Mouse (Mus musculus): ENCODE measurements around the gene Dennd4a.

Gene Dennd4a

DNA sequence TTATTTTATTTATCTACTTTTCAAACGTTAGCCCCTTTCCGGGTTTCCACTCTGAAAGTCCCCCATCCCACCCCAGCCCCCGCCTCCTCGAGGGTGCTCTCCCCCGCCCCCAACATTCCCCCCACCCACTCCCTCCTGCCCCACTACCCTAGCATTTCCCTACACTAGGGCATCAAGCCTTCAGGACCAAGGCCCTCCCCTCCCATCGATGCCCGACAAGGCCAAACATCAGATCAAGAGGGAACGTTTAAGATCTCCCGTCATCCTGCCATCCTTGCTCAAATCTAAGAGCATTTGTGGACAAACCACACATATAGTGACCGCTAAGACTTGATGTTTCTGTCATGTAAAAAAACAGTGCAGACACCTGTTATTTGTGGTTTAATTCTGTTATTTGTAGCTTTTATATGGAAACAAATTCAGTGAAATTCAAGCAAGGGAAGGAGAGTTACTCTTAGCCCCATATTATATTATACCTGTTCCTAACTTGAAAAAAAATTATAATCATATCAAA, 21.2 kb upstream of the Dennd4a start:
- in situ Hi-C loops (cut with MboI, MseI), result loop anchor here (10.0 kb wide), 1 partner anchor 1115 kb away; the partner anchor contains the start of genes Csnk1g1 and Trip4

DNA sequence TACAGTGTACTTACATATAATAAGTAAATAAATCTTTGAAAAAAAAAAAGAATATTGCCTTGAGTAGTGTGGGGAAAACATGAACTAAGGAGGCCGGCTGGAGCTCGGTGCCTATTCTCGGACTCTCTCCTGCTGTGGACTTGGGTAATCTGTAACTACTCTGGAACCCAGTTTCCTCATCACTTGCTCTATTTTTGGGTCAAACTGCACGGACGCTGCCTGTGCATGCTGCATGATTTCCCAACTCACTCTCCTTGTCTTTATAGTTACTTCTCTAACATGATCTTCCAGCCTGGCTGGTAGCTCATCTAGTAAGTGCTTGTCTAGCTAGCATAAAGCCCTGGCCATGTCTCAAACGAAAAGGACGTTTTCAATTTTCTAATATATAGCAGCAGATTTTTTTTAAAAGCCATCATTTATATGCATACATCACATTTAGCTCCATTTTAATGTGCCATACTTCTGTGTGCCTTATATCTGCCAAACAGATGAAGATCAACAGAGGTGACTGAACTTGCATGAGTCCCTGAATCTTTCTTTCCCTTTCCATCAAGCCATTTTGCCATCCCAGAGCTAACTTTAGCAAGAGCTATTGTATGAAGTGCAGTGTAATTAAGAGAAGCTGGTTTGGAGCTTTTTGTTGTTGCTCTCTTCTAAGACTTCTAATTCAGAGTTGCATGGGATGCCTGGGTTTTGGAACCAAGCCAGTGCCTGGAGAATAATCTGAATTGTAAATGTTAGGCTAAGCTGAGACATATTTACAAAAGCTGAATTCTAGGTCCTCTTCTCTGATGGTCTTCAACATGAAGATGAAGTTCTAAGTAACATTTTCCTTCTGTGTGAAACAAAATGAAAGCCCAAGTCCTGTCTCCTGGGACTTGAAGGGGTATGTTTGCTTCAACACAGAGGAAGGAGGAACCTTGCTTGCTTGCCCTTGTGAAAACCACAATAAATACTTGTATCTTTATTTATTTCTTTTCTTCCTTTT, 20.2 kb upstream of the Dennd4a start:
- in situ Hi-C loops (cut with MboI, MseI), result loop anchor here (10.0 kb wide), 1 partner anchor 1114 kb away; the partner anchor contains the start of genes Csnk1g1 and Trip4

DNA sequence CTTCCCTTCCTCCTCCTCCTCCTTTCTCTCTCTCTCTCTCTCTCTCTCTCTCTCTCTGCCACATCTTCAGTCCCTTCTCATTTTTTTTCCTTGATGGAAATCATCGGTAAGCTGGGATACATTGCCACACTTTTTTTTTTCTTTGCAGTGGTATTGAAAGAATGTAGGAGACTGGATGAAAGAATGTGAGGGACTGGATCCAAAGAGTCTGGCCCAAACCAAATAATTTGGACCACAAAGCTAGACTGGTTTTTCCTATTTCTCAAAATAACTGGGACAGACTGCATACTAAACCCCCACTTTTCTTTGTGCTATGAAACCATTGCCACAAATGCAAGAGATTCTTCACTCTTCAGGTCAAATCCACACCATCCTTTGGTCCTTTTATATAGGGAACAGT, 19.5 kb upstream of the Dennd4a start:
- in situ Hi-C loops (cut with MboI, MseI), result loop anchor here (10.0 kb wide), 1 partner anchor 1113 kb away; the partner anchor contains the start of genes Csnk1g1 and Trip4

DNA sequence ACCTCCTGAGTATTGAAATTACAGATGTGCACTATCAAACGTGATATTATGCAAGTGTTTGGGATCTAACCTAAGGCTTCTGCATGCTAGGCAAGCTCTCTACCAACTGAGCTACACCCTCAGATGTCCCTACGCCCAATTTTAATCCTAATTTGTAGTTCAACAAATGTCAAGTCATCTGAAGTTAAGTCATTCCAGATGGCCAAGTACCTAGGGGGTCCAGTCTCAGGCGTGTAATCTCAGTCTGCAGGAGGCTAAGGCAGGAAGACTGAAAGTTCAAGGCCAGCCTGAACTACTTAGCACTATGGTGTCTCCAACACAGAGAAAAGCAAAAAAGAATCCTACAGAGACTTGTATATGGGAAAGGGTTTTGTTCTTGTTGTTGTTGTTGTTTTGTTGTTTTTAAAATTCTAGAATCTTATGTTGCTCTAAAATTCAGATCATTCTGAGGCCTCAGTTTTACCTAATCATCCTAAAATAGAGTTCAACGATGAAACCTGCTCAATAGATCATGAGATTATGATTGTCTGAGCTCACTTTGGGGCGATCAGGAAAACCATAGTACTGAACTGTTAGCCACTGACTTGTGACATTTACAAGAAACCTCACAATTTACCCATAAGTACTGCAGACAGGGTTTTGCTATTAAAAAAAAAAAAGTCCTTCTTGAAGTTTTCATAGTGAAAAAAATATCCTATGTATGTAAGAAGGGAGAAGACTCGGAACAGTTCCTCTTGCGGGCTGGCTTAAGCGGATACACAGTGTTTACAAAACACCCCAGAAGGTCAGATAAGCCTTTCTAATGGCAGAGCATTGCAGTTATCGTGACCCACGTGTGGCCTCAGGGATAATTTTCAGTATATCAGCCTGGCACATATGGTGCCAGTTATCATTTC, 18.5 kb upstream of the Dennd4a start:
- in situ Hi-C loops (cut with MboI, MseI), result loop anchor here (10.0 kb wide), 1 partner anchor 1112 kb away; the partner anchor contains the start of genes Csnk1g1 and Trip4

DNA sequence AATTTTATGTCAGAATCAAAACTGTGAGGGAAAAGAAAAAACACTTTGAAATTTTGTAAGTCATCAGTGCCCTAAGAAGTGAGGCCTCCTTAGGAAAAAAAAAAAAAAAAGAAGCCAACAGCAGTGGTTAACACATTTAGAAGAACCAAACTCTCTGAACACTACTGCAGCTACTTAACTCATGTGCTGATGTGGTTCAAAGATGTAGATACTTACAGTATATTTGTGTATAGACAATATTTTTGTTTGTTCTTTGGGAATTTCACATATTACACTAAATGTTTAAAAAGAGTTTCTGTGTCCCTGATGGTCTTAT, 17.9 kb upstream of the Dennd4a start:
- in situ Hi-C loops (cut with MboI, MseI), result loop anchor here (10.0 kb wide), 1 partner anchor 1112 kb away; the partner anchor contains the start of genes Csnk1g1 and Trip4

DNA sequence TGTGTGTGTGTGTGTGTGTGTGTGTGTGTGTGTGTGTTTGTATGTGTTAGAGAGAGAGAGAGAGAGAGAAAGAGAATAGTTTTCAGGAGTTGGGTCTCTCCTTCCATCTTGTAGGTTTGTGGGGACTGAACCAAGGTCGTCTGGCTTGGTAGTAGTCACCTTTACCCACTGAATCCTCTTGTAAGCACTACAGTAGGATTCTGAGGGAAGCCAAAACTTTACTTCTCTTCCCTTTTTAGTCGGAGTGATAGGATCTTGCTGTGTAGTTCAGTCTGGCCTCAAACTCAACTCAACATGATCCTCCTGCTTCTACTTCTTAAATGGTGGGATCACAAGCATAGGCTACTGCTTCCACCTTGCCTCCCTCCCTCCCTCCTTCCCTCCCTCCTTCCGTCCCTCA, 17.3 kb upstream of the Dennd4a start:
- in situ Hi-C loops (cut with MboI, MseI), result loop anchor here (10.0 kb wide), 1 partner anchor 1111 kb away; the partner anchor contains the start of genes Csnk1g1 and Trip4

DNA sequence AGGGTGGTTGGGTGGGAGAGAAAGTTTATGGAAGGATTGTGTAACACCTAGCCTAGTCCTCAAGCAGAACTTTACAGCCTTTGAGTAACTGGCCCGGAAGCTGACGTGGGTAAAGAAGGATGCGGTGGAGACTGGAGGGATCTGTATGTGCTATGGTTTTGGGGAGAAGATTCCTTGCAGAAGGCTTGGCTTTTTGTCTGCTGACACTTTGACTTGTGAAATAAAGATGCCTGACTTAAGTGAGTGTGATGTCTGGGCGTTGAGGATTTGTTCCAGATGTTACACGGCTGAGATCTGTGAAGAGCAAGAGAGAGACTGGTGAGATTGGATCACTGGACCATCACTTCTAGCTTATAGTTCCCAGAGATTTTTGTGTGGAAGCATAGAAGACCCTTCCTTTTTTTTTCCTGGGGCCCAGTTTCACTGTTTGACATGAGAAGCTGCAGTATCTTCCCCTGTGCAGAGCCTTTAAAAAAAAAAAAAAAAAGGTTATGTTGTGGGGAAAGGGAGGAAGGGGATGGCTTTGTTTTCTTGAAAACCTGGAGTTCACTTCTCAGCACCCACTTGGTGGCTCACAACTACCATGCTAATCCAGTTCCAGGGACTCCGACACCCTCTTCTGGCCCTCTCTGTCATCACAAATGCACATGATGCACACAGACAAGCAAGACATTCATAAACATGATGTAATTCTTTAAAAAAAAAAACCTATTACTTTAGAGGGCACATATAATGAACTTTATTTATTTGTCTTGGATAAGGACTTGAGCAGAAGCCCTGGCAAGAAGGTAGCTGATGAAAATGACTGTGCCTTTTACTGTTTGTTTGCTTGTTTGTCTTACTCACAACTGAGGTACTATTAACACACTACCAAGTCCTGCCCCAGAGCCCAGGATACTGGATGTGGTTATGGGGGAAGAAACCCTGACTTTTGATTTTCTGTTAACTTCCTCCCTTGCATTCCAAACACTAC, 16.4 kb upstream of the Dennd4a start:
- in situ Hi-C loops (cut with MboI, MseI), result loop anchor here (10.0 kb wide), 1 partner anchor 1110 kb away; the partner anchor contains the start of genes Csnk1g1 and Trip4

DNA sequence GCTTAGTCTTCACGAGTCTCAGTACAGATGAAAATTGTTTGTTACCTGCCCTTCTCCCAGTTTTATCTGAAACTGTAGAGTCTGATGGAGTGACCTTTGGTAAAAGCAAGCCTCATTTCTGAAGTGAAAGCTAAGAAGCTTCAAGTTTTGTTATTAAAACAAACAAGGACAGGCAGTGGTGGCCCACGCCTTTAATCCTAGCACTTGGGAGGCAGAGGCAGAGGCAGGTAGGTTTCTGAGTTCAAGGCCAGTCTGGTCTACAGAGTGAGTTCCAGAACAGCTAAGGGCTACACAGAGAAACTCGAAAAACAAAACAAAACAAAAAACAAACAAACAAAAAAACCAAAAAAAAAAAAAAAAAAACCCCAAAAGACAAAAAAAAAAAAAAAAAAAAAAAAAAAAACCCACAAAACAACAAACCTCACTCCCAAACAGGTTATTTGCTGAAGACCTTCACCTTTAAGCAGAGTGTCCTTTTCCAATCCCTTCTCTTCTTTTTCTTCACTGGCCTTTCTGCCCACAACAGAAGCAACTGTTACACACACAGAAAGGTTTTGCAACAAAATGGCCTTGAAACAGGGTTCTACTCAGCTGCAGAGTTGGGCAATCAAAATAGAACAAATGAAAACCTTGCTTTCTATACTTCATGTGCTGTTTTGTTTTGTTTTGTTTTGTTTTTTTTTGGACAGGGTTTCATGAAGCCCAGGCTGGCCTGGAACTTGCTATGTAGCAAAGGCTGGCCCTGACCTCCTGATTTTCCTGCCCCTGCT, 15.1 kb upstream of the Dennd4a start:
- in situ Hi-C loops (cut with MboI, MseI), result loop anchor here (10.0 kb wide), 1 partner anchor 1109 kb away; the partner anchor contains the start of genes Csnk1g1 and Trip4

DNA sequence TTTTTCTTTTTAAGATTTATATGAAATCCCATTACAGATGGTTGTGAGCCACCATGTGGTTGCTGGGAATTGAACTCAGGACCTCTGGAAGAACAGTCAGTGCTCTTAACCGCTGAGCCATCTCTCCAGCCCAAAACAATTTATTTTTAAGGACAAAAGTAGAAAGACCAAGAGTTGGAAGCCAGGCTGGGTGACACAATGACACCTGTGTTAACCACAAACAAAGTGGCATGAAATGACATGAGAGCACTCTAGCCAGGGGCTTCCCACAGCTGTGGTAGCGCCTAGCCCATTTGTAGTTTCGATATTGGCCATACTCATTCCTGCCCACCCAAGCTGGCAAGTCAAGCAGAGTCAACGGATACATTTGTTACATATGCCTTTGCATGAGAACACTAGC, 13.7 kb upstream of the Dennd4a start:
- in situ Hi-C loops (cut with MboI, MseI), result loop anchor here (10.0 kb wide), 1 partner anchor 1107 kb away; the partner anchor contains the start of genes Csnk1g1 and Trip4

DNA sequence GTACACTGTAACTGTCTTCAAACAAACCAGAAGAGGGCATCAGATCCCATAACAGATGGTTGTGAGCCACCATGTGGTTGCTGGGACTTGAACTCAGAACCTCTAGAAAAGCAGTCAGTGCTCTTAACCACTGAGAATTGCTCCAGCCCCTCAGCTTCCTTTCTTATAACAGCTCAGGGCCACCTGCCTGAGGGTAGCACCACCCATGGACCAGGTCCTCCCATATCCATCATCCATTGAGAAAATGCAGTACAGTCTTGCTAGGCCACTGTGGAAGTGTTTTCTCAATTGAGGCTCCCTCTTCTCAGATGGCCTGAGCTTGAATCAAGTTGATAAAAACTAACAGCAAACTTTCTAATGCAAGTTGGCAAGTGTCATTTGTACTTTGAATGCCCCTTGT, 13.0 kb upstream of the Dennd4a start:
- in situ Hi-C loops (cut with MboI, MseI), result loop anchor here (10.0 kb wide), 1 partner anchor 1107 kb away; the partner anchor contains the start of genes Csnk1g1 and Trip4

DNA sequence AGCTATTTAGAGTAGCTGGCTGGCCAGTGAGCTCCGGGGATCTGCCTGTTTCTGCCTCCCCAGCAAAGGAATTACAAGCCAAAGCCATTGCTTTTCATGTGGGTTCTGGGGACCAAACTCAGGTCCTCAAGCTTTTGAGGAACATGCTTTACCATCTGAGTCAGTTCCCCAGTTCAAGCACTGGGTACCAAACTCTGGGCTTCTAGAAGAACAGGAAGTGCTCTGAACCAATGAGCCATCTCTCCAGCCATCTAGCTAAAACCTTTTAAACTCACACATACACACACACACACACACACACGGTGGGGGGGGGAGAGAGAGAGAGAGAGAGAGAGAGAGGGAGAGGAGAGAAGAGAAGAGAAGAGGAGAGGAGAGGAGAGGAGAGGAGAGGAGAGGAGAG, 12.3 kb upstream of the Dennd4a start:
- in situ Hi-C loops (cut with MboI, MseI), result loop anchor here (10.0 kb wide), 1 partner anchor 1106 kb away; the partner anchor contains the start of genes Csnk1g1 and Trip4

DNA sequence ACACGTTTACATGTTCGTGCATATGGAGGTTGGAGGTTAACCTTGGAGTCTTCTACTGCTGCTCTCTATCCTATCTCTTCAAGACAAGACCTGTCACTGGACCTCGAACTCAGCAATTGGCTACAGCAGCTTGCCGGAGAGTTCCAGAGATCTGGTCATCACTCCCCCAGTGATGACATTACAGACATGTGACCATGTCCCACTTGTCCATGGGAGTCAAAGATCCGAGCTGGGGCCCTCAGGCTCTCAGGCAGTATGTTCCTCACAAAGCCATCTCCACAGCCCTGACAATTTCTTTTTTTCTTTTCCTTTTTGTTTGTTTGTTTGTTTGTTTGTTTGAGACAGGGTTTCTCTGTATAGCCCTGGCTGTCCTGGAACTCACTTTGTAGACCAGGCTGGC, 11.6 kb upstream of the Dennd4a start:
- in situ Hi-C loops (cut with MboI, MseI), result loop anchor here (10.0 kb wide), 1 partner anchor 1105 kb away; the partner anchor contains the start of genes Csnk1g1 and Trip4

DNA sequence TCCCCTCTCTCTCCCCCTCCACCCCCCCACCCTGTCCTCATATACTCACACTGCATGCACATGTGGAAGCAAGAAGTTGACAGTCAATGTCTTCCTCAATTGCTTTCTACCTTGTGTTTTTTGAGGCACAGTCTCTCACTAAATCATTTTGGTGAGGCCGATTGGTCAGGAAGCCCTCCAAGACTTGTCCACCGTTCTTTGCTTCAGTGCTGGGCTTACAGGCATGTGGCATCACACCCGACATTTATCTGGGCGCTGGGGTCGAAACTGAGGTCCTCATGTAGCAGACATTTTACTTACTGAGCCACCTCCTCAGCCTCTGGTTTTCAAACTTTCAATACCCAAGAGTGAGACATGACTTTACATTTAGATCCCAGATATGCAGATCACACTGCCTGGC, 8.6 kb upstream of the Dennd4a start:
- in situ Hi-C loops (cut with MboI, MseI), result no loop called here

DNA sequence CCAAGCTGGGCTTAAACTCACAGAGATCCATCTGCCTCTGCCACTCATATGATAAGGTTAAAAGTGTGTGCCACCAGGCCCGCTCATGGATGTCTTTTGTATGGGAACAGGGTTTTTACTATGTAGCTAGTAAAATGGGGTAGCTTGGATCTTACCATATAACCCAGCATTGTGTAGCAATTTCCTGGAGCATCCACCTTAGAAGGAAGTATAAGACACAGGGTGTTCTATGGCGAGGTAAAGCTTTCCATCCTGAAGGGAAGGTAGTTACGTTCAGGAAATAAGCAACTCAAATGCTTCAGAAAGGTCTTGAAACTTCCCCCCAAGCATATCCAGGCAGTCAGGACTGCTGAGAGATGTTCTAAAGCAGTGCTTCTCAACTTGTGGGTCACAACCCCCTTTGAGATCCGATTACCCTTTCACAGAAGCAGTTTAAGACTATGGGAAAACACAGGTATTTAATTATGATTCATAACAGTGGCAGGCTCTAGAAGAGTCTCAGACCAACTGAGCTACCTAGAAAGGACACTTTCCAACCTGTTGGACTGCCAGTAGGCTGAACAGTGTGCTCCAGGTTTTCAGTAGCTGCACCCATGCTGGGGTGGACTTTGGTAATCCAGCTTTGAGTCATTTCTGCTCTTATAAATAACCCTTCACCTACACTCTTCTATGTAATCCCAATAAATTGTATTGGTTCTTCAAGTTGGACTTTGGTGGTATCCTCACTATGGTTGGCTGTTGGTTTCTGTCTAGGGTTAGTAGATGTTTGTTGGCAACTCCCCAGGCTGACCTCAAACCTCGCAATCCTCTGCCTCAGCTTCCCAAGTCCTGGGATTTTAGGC, 7.5 kb upstream of the Dennd4a start:
- in situ Hi-C loops (cut with MboI, MseI), result no loop called here

DNA sequence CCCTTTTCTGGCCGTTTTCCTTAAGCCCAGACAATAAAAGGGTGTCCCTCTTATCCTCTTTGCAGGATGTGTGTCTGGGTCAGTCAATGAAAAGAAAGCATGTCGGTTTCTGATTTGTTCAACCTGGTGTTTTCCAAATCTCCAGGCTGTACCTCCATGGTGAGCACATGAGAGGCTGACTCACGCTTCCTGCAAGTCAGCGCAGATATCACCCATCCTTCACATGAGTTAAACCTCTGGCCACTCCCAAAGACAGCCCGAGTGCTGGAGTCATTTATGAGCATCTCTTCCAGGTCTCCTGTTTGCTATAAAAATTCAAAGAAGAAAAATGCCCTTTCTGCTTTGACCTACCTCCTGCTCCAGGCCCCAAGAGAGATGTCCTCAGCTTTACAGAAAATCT, 5.3 kb upstream of the Dennd4a start:
- in situ Hi-C loops (cut with MboI, MseI), result no loop called here

DNA sequence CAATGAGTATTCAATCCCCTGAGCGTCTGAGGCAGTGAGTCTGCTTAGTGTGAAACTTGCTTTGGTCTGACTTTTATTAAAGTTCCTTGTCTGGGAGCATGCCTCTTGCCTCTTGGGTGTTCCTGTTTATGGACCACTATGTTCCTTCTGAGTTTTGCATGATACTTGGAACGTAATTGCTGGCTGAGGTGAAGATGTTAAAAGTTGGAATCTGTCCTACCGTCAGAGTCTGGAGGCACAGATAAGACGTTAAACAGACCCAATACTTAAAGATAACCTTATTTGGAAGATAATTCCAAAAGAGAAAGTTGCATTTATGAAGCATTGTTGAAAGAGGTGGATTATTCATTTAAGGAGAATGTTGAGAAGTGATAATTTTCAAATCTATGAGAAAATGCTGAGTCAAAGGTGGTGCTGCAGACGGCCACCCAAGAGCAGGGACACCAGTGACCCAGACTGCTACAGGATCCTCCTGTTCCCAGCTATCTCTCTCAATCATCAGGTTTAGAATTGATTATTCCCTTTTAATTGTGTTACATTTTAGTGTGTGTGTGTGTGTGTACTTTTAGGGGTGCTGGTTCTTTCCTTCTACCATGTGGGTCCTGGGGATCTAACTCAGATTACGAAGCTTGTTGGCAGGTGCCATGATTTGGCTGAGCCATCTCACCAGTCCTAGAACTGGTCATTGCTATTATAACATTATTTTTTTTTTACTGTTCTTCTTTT, 4.6 kb upstream of the Dennd4a start:
- in situ Hi-C loops (cut with MboI, MseI), result no loop called here

DNA sequence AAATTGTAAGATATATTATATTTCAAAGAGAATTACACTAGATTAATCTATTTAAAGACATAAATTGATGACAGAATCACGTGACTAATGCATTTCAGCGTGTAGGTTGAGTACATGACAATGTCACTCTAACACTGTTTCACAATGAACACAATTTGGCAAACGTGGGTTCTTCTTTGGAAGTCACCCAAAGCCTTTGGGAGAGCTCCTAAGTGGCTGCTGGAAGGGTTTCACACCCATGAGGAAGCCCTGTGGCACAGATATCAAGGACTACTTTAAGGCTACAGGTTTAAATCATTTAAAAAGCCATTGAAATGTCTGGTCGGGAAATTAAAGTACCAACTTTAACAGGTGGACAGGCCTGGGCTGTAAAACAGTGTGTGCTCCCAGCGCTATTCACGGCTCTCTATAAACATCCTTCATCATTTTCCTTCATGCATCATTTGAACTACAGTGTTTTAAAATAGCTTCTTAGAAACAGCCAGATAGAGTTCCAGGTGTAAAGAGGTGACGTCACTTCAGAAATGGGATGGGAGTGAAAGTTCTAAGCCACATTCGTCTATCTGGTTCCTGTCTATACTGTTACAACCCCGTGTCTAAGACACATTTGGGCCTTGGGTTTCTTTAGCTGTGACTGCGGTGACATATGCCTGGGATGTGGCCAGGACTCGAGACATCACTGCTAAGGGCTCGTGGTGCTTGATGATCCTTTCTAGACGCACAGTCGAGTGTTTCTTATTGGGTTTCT, 3.9 kb upstream of the Dennd4a start:
- in situ Hi-C loops (cut with MboI, MseI), result no loop called here

All from T-helper 1 cell (primary cell).